Mouse (Mus musculus) heart, embryonic 11.5 days (tissue): ENCODE results near the gene Pgls. TPM values are rescaled to one million over a fixed set of nuclear protein-coding genes. Genes with fewer than 3 reads are reported as not detected.

Experiments used
- ATAC-seq: fragments of 200-750 bp; cut with Nextera tagmentation; replicated peaks from 2 replicates; pipeline ENCODE4 v1.8.0; 2017; ENCODE audit warnings: moderate library complexity; ENCODE audit not compliant: insufficient number of reproducible peaks, low FRiP score, low TSS enrichment
- H3K27ac ChIP-seq: fragments of 300-500 bp; sonication (generic); 2 replicates; pipeline ENCODE4 v1.5.1; 2014; ENCODE audit warnings: mild to moderate bottlenecking, low read depth, low read length
- H3K27me3 ChIP-seq: fragments of 300-500 bp; sonication (generic); 2 replicates; pipeline ENCODE4 v1.6.1; 2014; ENCODE audit warnings: mild to moderate bottlenecking, low read length, mixed read lengths; ENCODE audit not compliant: control insufficient read depth, insufficient read depth
- H3K36me3 ChIP-seq: fragments of 300-500 bp; sonication (generic); 2 replicates; pipeline ENCODE4 v1.6.1; 2014; ENCODE audit warnings: mild to moderate bottlenecking, low read length, moderate library complexity, mixed read lengths; ENCODE audit not compliant: control insufficient read depth, insufficient read depth
- H3K4me1 ChIP-seq: fragments of 300-500 bp; sonication (generic); 2 replicates; pipeline ENCODE4 v1.6.1; 2014; ENCODE audit warnings: low read length; ENCODE audit not compliant: control insufficient read depth, insufficient read depth
- H3K4me2 ChIP-seq: fragments of 300-500 bp; sonication (generic); 2 replicates; pipeline ENCODE4 v1.6.1; 2014; ENCODE audit warnings: mild to moderate bottlenecking, moderate library complexity
- H3K4me3 ChIP-seq: fragments of 300-500 bp; sonication (generic); 2 replicates; pipeline ENCODE4 v1.5.1; 2014; ENCODE audit warnings: low read depth, low read length
- H3K9ac ChIP-seq: fragments of 300-500 bp; sonication (generic); 2 replicates; pipeline ENCODE4 v1.6.1; 2014; ENCODE audit warnings: mild to moderate bottlenecking, low read depth, low read length, moderate library complexity
- H3K9me3 ChIP-seq: fragments of 300-500 bp; sonication (generic); replicated peaks from 2 replicates; pipeline ENCODE4 v1.6.1; 2016; ENCODE audit warnings: low read length; ENCODE audit not compliant: control insufficient read depth
- WGBS: fragments of 180-500 bp; shearing (Covaris S2); extraction: QIAGEN DNeasy Blood & Tissue Kit; methylation state at CpG from one replicate; pipeline ENCODE4 v1.1.7; 2014; ENCODE audit not compliant: insufficient replicate concordance; 5-methylcytosine and 5-hydroxymethylcytosine counted together
- polyA plus RNA-seq: library from polyadenylated mRNA; unstranded; fragments of >200 nt; fragmentation: Nextera tagmentation; extraction: Ambion mirVana; gene quantifications from 2 replicates; pipeline ENCODE4 v1.2.1, GENCODE M21; 2014

The Pgls gene
- polyA plus RNA-seq, 1 experiment from 2014 or later: 194 TPM

DNA sequence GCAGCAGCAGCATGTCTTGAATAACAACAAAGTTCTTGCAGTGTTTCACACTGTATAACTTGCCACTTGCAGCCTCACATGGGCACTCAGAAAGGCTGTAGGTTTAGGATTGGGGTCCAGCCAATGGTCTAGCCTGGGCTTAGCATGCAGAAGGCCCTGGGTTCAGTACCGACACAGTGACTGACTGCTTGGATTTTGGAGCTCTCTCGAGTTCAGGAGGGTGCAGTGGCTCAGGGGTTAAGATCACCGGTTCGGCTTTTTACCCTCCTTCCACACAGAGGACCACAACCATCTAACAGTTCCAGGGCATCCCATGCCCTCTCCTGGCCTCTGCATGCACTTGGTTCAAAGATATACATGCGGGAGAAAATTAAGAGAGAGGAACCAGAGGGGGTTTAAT lies 959 bp upstream of the Pgls start:
- Histone ChIP-seq H3K36me3 (no peaks in the 10 kb centered on the region), H3K9ac (peak overlapping the region; percentile 91), H3K9me3 (no peaks in the 10 kb centered on the region), H3K27me3 (no peaks in the 10 kb centered on the region), H3K4me1 (peaks cover 14% of the 10 kb centered on the region), H3K4me2 (peak overlapping the region; percentile 90), H3K27ac (peak overlapping the region; percentile 98), H3K4me3 (peak overlapping the region; percentile 85)
- 30% methylated on average over 5 of the region's 5 CpGs for WGBS
- no peak for ATAC-seq

DNA sequence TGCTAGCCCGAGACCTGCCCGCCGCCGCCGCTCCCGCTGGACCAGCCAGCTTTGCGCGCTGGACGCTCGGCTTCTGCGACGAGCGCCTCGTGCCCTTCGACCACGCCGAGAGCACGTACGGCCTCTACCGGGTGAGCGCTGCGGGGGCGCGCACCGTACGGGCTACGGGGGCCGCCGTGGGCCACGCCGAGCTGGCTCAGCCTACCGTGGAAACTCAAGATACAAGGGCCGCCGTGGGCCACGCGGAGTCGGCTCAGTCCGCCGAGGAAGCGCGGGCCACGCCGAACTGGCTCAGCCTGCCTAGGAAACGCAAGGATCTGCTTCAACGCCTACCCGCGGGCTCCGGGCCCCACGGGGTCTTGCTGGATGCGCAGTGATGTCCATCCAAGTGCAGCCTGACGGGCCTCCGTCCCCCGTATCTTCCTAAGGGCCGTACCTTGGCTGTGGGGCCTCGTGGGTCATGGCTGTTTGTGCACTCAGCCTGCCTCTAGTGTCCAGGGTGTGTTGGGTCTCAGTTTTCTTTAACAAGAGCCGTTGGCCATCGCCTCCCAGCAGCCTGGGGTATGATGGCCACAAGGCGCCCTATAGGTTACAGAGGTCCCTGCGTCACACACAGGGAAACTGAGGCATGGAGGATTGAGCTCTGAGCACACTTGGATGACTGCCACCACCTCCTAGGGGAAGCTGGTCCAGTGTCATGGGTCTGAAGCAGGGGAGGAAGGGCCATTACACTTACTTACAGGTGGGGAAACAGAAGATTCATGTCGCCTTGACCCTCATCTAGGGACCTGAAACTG lies 596 bp downstream of the Pgls start:
- ATAC-seq: peak; percentile 71
- peak overlapping the region; percentile 90 for H3K4me2 ChIP-seq
- H3K4me3 ChIP-seq: peak overlapping the region; percentile 85
- H3K9ac ChIP-seq: peak overlapping the region; percentile 91
- H3K4me1 ChIP-seq: peaks cover 14% of the 10 kb centered on the region
- 5% methylated on average over 60 of the region's 60 CpGs for WGBS
- H3K27me3 ChIP-seq: no peaks in the 10 kb centered on the region
- no peaks in the 10 kb centered on the region for H3K9me3 ChIP-seq
- H3K36me3 ChIP-seq: no peaks in the 10 kb centered on the region
- peak overlapping the region; percentile 98 for H3K27ac ChIP-seq

DNA sequence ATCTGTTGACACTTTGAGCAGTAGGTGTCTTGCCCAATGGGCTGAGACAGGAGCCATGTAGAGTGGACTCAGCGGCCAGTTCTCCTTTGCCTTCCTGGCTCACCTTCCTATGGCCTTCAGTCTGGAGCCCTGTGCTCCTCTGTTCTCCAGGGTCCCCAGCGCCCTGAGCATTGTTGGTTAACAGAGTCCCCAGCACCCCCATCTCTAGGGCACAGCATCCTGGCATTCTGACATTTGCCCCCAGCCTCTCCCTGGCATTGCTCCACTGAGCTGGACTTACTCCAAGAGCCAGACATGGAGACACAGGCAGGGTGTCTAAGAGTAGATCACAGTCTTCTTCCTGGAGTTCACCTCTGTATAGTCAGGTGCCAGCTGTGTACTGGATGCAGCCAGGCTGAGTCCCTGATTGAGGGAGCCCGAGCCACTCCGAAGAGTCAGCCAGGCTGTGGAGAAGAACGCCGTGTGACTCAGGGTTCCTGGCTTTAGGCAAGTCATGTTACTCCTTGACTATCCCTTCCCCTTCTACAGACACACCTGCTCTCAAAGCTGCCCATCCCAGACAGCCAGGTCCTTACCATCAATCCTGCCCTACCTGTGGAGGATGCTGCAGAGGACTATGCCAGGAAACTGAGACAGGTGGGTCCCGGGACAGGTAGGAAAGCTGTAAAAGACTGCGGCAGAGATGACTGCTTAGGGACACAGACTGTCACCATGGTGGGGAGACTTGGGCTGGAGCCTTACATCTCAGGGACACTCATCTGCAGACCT lies 1.8 kb downstream of the Pgls start:
- Histone ChIP-seq H3K4me1 (peaks cover 14% of the 10 kb centered on the region), H3K4me2 (no peak overlapping the region), H3K9me3 (no peaks in the 10 kb centered on the region), H3K9ac (no peak overlapping the region), H3K27me3 (no peaks in the 10 kb centered on the region), H3K4me3 (no peak overlapping the region), H3K36me3 (no peaks in the 10 kb centered on the region), H3K27ac (no peak overlapping the region)
- 87% methylated on average over 8 of the region's 8 CpGs for WGBS
- ATAC-seq: no peak

DNA sequence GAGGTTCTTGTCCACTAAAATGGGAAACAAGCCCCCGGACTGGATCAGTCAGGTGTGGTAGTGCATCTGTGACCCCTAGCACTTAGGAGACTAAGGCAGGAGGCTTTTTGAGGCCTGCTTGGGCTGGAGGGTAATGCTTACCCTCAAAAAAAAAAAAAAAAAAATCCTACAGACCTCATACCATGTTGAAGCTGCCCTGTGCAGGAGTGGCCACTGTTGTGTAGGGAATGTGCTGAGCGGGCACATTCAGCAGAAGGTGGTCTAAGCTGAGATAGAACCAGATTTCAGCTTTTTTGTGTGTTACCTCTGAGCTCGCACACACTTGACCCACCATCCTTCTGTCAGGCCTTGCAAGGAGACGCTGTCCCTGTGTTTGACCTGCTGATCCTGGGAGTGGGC lies 2.3 kb downstream of the Pgls start:
- no peak overlapping the region for H3K4me3 ChIP-seq
- 92% methylated on average over 4 of the region's 4 CpGs for WGBS
- peaks cover 2% of the 10 kb centered on the region; the same call in 1 of the 2 replicates for H3K36me3 ChIP-seq
- no peak for ATAC-seq
- no peak overlapping the region for H3K4me2 ChIP-seq
- no peak overlapping the region for H3K9ac ChIP-seq
- peaks cover 4% of the 10 kb centered on the region for H3K27me3 ChIP-seq
- no peaks in the 10 kb centered on the region for H3K9me3 ChIP-seq
- peaks cover 14% of the 10 kb centered on the region for H3K4me1 ChIP-seq
- no peak overlapping the region for H3K27ac ChIP-seq

DNA sequence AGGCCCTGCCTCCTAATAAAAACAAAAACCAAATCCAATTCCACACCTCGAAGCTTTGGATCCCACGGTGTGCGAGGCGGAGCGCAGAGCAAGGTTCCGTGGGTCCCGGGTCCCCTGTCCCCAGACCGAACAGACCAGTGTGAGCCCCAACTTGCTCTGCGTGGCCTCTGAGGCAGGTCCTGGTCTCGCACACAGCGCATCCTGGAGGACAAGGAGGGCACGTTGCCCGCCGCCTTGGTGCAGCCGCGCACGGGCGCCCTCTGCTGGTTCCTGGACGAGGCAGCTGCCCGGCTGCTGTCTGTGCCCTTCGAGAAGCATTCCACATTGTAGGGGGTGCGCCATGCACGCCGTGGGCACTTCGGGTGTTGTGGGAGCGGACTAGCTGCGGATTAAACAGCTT lies 3.9 kb downstream of the Pgls start:
- Histone ChIP-seq H3K4me1 (peaks cover 14% of the 10 kb centered on the region), H3K27me3 (peaks cover 16% of the 10 kb centered on the region), H3K36me3 (peaks cover 2% of the 10 kb centered on the region; the same call in 1 of the 2 replicates), H3K9me3 (no peaks in the 10 kb centered on the region), H3K27ac (no peak overlapping the region), H3K4me3 (no peak overlapping the region), H3K4me2 (no peak overlapping the region), H3K9ac (no peak overlapping the region)
- peak; percentile 12; the same call in 1 of the 2 replicates for ATAC-seq
- WGBS: 11% methylated on average over 27 of the region's 27 CpGs

DNA sequence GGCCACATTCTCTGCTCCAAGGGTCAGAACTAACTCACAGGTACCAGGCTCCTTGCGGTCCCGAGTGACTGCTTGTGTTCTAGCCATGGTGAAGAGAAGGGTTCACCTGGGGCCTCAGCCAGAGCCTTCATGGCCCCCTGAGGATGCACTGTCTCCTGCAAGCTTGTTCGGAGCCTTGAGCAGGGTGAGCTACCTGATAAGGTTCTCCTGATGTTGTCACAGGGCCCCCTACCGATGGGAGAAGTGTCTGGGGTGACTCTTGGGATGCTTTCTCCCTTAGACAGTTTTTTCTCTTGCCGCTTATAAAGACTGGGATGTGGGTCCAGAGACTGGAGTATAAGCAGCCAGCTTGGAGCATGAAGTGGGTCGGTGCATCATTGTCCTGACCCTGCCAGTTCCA lies 4.4 kb downstream of the Pgls start:
- ATAC-seq: no peak
- no peak overlapping the region for H3K4me2 ChIP-seq
- WGBS: 45% methylated on average over 6 of the region's 6 CpGs

DNA sequence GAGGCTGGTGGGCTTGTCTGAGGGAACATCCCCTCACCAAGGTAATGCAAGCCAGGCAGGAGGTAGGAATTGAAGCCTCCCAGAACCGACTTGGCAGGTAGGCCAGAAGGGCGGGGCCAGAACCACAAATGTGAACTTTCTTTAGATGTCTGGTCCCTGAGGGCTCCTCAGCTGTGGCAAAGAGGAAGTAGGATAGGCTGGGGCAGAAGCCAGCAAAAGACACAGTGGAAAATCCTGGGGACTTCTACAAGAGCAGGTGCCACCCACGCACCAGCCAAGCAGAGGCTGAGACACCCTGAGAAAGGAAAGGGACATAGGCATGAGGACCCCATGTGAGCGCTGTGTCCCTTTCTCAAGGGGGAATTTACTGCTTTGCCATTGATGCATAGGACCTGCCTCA lies 4.8 kb downstream of the Pgls start:
- H3K4me2 ChIP-seq: no peak overlapping the region
- no peaks in the 10 kb centered on the region for H3K9me3 ChIP-seq
- no peak overlapping the region for H3K9ac ChIP-seq
- peaks cover 25% of the 10 kb centered on the region for H3K27me3 ChIP-seq
- H3K4me1 ChIP-seq: peaks cover 9% of the 10 kb centered on the region
- ATAC-seq: no peak
- WGBS: 79% methylated on average over 4 of the region's 4 CpGs
- no peak overlapping the region for H3K4me3 ChIP-seq
- H3K27ac ChIP-seq: no peak overlapping the region
- peaks cover 2% of the 10 kb centered on the region; the same call in 1 of the 2 replicates for H3K36me3 ChIP-seq

More for the DNA sequence above, 4.4 kb downstream of the Pgls start:
- H3K4me3 ChIP-seq: no peak overlapping the region
- no peak overlapping the region for H3K27ac ChIP-seq
- no peak overlapping the region for H3K9ac ChIP-seq
- H3K4me1 ChIP-seq: peaks cover 9% of the 10 kb centered on the region
- H3K9me3 ChIP-seq: no peaks in the 10 kb centered on the region
- peaks cover 21% of the 10 kb centered on the region for H3K27me3 ChIP-seq
- H3K36me3 ChIP-seq: peaks cover 2% of the 10 kb centered on the region; the same call in 1 of the 2 replicates

DNA sequence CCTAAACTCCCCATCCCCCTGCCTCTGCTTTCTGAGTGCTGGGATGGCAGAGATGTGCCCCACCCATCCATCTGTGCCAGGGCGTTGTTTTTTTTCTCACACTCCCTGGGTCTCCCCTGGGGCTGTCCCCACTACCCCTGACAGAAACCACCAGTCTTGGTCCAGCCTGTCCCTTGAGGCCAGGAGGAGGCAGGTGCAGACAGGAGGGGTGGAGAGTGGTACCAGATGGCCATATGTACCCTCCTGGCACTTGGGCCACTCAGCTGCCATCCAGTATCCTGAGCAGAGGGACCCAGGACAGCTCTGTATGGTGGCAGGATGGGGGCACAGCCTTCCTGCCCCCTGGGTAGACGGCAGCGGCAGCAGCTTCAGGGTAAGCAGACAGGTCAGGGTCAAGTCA lies 5.5 kb downstream of the Pgls start, which contains the start of gene Fam129c:
Fam129c (plus strand) TSS at position 198 of the 400 bp plus-strand sequence.
- peaks cover 32% of the 10 kb centered on the region for H3K27me3 ChIP-seq
- no peak for ATAC-seq
- no peak within 1 kb of the TSS for H3K4me2 ChIP-seq
- no peak within 1 kb of the TSS for H3K27ac ChIP-seq
- peaks cover 12% of the 10 kb centered on the region for H3K4me1 ChIP-seq
- H3K4me3 ChIP-seq: no peak within 1 kb of the TSS
- 81% methylated on average over 3 of the region's 3 CpGs for WGBS
- peaks cover 2% of the 10 kb centered on the region; the same call in 1 of the 2 replicates for H3K36me3 ChIP-seq
- H3K9ac ChIP-seq: no peak within 1 kb of the TSS
- H3K9me3 ChIP-seq: no peaks in the 10 kb centered on the region
